Mouse (Mus musculus) frontal cortex, postnatal 14 days (tissue): ENCODE results near the gene Vmn1r215.
"Not testable (repeated sequence)": the region's sequence is repeated elsewhere in the genome, so short reads cannot be mapped to it uniquely, and the experiment has no call there.

Experiments used
- DNase-seq, 2 experiments: peaks; one replicate each; pipeline ENCODE4 v3.0.0; 2022; ENCODE audit warnings: low spot score in 2 of 2

The Vmn1r215 gene

DNA sequence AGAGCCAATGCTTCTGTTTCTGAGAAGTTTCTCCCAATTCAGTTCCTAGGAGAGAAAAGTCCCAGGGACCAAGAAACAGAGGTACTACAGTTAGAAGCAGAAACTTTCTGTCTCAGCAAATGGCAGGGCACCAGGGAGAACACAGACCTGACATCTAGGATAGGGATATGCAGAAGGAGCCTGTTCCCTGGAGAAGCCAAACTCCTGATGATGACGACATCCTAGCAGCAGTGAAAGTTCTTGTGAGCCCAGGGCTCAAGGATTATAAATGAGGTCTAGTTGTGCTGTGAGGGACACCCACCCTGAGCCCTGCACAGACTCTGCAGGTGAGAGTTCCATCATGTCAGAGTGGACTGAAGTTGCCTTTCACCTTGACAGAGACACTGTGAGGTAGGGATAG, at the start of gene Vmn1r215:
Gene Vmn1r215, plus strand, starts transcription at position 301 of the 400 bp plus-strand sequence.
- DNase-seq, result no peak

DNA sequence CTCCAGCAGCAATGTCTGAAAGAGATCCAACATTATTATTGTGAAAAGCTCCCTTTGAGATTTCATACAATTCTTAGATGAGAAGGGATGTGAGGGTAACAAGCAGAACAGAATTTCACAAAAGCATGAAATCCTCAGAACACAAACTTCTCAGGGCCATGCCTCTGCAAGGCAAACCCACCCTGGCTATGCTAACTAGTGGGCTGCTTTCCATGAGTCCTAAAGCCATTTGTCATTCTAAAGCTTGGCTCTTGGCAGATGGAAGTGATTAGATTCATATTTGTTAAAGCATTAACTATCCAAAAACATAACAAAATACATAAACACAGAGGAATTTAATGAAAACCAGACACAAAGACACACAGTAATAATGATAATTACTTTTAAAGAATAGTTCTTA, 49.7 kb upstream of the Vmn1r215 start:
- no peak for DNase-seq

DNA sequence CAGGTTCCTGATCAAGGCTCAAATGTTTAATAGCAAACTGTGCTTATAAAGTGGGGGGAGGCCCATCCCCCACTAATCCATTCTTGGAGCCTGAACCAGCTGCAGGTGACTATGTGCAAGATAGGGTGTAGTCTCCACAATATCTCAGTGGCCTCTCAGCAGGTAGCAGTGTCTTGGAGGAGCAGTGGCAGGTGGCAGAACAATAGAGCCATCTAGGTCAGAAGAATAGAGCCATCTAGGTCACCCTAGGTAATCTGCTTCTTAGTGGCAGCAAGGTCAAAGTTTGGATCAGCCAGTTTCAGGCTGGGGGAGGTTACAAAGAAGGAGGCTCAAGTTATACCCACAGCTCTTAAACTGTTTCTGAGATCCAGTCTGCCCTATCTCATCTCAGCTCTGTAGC, 43.0 kb upstream of the Vmn1r215 start:
- DNase-seq, result no peak

DNA sequence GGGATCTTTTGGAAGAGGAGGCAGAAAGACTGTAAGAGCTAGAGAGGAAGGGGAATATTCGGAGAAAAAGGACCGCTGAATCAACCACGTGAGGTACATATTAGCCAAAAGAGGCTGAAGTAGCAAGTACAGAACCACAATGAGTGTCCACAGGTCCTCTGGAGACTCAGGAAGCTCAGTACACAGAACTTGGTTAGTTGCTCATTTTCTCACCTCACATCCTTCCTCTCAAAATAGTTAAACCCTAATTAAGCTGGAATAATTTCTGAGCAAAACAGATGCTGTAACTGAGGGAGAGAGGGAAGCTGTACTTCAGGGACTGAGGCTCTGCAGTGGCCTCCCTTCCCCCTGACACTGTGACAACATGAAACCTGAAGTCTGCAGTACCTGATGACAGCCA, 37.7 kb upstream of the Vmn1r215 start, which contains the start of gene Vmn1r214:
Gene Vmn1r214, plus strand, starts transcription at position 301 of the 400 bp plus-strand sequence.
- DNase-seq, result no peak

DNA sequence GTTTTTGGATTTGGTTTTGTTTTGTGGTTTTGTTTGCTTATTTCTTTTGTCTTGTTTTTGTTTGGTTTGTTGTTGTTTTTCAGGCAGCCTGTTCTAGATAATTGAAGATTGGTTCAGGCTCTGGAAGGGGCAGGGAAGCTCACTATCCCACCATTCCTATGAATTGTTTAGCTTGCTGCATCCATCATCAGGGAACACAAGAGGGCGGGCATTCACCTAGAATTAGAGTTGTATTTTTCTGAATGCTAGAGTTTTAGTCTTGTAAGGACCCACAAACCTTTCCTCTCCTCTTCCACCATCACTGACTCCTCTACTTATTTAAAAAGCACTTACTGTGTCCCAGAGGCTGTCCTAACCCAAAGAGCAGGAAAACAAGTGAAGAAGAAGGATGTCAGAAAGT, 10.0 kb upstream of the Vmn1r215 start:
- DNase-seq, result no peak

DNA sequence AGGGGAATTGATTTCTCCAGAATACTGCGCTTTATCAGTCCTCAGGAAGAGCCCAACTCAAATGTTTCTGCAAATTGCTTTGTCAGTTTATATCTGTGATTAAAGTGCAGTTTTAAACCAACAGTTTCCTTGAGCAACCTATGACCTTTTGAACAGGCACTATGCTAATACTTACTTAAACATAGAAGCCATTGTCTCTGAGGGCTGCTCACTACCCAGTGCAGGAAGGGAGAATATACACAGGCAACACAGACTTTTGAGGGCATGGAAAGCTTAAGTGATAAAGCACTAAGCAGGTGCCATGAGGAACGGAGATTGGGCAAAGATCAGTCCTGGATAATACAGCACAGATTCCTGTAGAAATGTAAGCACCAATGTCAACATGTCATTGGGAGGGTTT, 1.5 kb downstream of the Vmn1r215 start:
- no peak for DNase-seq

DNA sequence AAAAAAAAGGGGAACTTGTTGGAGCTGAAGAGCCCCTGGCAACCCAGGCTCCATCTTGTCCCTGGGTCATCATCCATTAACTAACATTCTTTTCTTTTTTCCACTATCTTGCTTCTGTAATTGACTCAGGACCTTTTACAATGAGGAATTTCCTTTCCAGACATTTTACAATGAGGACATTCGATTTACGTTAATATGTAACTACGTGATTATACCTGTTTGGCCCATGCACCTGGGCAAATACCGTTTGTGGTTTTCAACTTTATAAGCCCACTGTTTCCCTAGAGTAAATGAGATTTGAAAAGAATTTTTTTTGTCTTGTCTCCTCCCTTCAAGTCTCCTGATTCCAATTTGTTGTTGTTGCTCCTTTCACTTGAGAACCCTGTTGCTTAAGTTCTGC, 26.6 kb downstream of the Vmn1r215 start:
- DNase-seq, result no peak

DNA sequence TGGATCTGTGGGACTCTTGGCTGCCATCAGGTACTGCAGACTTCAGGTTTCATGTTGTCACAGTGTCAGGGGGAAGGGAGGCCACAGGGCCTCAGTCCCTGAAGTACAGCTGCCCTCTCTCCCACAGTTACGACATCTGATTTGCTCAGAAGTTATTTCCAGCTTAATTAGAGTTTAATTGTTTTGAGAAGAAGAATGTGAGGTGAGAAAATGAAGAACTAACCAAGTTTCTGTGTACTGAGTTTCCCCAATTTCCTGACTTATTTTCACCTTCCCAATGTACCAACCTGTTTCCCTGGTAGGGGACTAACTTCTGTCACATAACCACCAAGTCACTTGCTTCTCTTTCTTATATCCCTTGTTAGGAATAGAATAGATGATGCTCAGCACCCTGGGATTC, 50.3 kb downstream of the Vmn1r215 start, which contains the start of gene Vmn1r217:
Gene Vmn1r217, minus strand, starts transcription at position 101 of the 400 bp plus-strand sequence.
- not testable (repeated sequence) for DNase-seq

DNA sequence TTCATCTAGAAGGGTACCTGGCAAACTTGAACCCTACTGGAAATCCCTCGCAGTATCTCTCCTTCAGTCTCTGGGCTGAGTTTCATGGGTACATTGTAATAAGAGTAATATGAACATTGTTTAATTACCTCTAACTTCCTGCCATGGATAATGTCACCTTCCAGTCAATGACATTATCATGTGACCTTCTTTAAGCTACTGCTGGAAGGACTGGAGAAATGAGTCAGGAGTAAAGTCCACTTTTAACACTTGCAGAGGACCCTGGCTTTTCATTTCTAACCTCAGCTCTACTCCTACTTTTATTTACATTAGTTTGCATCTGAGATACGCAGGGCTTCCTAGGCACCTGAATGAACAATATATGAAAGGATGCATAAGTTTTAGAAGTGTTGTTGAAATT, 52.8 kb downstream of the Vmn1r215 start:
- DNase-seq, result no peak
